In the genomic region with DNA sequence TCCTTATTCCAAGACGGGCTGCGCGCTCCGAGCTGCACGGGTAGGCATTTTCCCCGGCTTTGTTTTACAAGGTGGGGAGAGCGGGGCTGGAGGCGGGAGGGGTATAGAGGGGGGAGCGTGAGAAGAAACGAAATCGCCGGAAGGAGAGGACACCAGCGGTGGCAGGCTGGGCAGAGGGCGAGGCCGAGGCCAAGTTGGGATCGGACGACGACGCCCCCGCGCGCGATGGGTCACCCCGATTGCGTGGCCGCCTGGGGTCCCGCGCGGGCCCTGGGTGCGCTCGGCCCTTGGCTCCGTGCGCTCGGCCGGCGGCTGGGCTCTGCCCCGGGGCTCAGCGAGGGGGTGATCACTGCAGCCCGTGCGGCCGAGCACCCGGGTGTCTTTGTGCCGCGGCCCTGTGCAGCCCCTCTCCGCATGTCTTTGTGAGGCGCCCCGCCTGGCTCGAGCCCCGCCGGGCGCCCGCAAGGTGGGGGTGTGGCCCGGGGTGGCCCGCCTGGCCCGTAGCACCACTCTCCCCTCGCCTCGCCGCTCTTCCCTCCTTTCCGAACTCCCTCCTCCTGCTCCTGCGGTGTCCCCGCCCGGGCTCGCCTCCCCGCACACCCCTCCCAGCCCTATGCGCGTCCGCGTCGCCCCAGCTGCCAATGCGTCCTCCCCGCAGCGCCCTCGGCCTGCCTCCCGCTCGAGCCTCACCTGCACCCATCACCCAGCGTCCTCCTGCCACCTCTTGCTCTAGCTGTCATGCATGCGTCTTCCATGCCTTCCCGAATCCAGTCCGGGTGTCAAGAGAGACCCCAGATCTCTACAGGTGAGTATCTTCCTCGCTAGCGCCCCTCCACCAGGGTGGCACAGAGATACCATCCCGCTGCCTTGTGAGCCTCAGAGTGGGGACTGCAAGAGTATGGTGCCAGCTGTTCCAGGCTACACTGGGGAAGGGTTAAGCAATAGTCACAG, we compare ENCODE assay signal across 9 mouse cellular contexts. TPM values are rescaled to one million over a fixed set of nuclear protein-coding genes. Genes with fewer than 3 reads are reported as not detected.
DNase-seq lines count a peak whose midpoint lies in the region; ATAC-seq lines count a peak whose summit lies in the region.
"Had no signal": no experiment of that assay in that cellular context is flagged by ENCODE, and none has a peak within 500 bp of the region (broad histone marks: within the 10 kb centered on the region; RNA-seq: fewer than 3 reads in every experiment).

No protein-coding gene starts in this region.

- peak overlapping the region; percentile 91 for H3K9ac ChIP-seq in hindbrain, embryonic 14.5 days
- peak overlapping the region; percentile 87 for H3K9ac ChIP-seq in midbrain, embryonic 13.5 days (replicated peaks)

- peaks cover 17% of the 10 kb centered on the region for H3K4me1 ChIP-seq in hindbrain, embryonic 14.5 days (replicated peaks; ENCODE audit: control insufficient read depth, insufficient read depth, low read length)
- peaks cover 17% of the 10 kb centered on the region for H3K4me1 ChIP-seq in limb, embryonic 10.5 days
- H3K4me1 ChIP-seq in midbrain, embryonic 13.5 days (replicated peaks): peaks cover 22% of the 10 kb centered on the region

- H3K27ac ChIP-seq in hindbrain, embryonic 14.5 days: peak overlapping the region; percentile 79
- H3K27ac ChIP-seq in limb, embryonic 10.5 days: peak overlapping the region; percentile 86
- H3K27ac ChIP-seq in midbrain, embryonic 13.5 days: peak overlapping the region; percentile 76

- peaks cover 7% of the 10 kb centered on the region; the same call in 1 of the 2 replicates for H3K36me3 ChIP-seq in hindbrain, embryonic 14.5 days (replicated peaks; ENCODE audit: control insufficient read depth, insufficient read depth)
- no peaks in the 10 kb centered on the region for H3K36me3 ChIP-seq in limb, embryonic 10.5 days
- peaks cover 8% of the 10 kb centered on the region for H3K36me3 ChIP-seq in midbrain, embryonic 13.5 days

- H3K27me3 ChIP-seq in hindbrain, embryonic 14.5 days (ENCODE audit: control insufficient read depth, insufficient read depth, low read length): no peaks in the 10 kb centered on the region
- H3K27me3 ChIP-seq in limb, embryonic 10.5 days (ENCODE audit: low read depth, poor library complexity, severe bottlenecking): peaks cover 63% of the 10 kb centered on the region
- peaks cover 10% of the 10 kb centered on the region; the same call in 1 of the 2 replicates for H3K27me3 ChIP-seq in midbrain, embryonic 13.5 days

- under 1% methylated on average over 81 of the region's 82 CpGs for WGBS in hindbrain, embryonic 14.5 days
- WGBS in limb, embryonic 10.5 days: under 1% methylated on average over 81 of the region's 82 CpGs
- under 1% methylated on average over 67 of the region's 82 CpGs for WGBS in midbrain, embryonic 13.5 days

- peak overlapping the region; percentile 87 for H3K4me2 ChIP-seq in hindbrain, embryonic 14.5 days (replicated peaks)
- peak overlapping the region; percentile 84 for H3K4me2 ChIP-seq in midbrain, embryonic 13.5 days (replicated peaks)

- H3K9me3 ChIP-seq in hindbrain, embryonic 14.5 days (ENCODE audit: control insufficient read depth, low read length): no peaks in the 10 kb centered on the region
- no peaks in the 10 kb centered on the region for H3K9me3 ChIP-seq in limb, embryonic 10.5 days (replicated peaks)
- no peaks in the 10 kb centered on the region for H3K9me3 ChIP-seq in midbrain, embryonic 13.5 days

- H3K4me3 ChIP-seq in hindbrain, embryonic 14.5 days (replicated peaks; ENCODE audit: low read length): peak overlapping the region; percentile 87
- H3K4me3 ChIP-seq in limb, embryonic 10.5 days: peak overlapping the region; percentile 72
- peak overlapping the region; percentile 73 for H3K4me3 ChIP-seq in midbrain, embryonic 13.5 days (replicated peaks)

- DNase-seq in gastrocnemius, adult 18-20 months (ENCODE audit: low spot score): peak; percentile 4
- no peak for DNase-seq in gastrocnemius, adult 8-10 months (ENCODE audit: low spot score in 2 of 2)
- peak; percentile 33 for DNase-seq in cerebellum, adult 11-12 months
- peak; percentile 52 for DNase-seq in hindbrain, embryonic 14.5 days (ENCODE audit: low spot score)
- DNase-seq in limb, embryonic 10.5 days (ENCODE audit: low spot score): peak; percentile 66
- peak; percentile 53 for DNase-seq in testis, postnatal 10 days (ENCODE audit: low spot score)

- ATAC-seq in frontal cortex, adult (ENCODE audit: low TSS enrichment): peak; percentile 74
- ATAC-seq in hindbrain, embryonic 14.5 days (ENCODE audit: low FRiP score): peak; percentile 84
- peak; percentile 86 for ATAC-seq in midbrain, embryonic 13.5 days

RNA-seq across cellular contexts. Expression of a gene that starts 58.5 kb away (rescaled TPM):
- 1 to 10 TPM; 1.2 to 1.9 TPM for total RNA-seq in gastrocnemius, adult 18-20 months (2021)
- total RNA-seq in gastrocnemius, adult 8-10 months (2022): 1 to 10 TPM; 1.1 to 1.6 (median 1.3) TPM
- 23.3 and 25.3 TPM in 2 replicates for polyA plus RNA-seq in hindbrain, embryonic 14.5 days (2014; fragmentation: Nextera tagmentation; extraction: Ambion mirVana)
- polyA plus RNA-seq in limb, embryonic 10.5 days (2016; fragmentation: Nextera tagmentation; extraction: Ambion mirVana): 0.72 and 1.9 TPM in 2 replicates
- polyA plus RNA-seq in midbrain, embryonic 13.5 days (2015; fragmentation: Nextera tagmentation; extraction: Ambion mirVana): 15.9 and 16.8 TPM in 2 replicates
- total RNA-seq: hematopoietic stem cell, adult 5-6 weeks had no signal

Comparison
In these comparisons a context has a peak if more than half of its experiments do, and no peak if none do; other contexts are left out.
1. DNase-seq: peak in gastrocnemius, adult 18-20 months (single experiment), cerebellum, adult 11-12 months (single experiment), hindbrain, embryonic 14.5 days (single experiment), limb, embryonic 10.5 days (single experiment) and testis, postnatal 10 days (single experiment); none in gastrocnemius, adult 8-10 months (0 of 2).
2. Peak in every context shown above with its lines, with median percentiles within 50 percentile points of each other: ATAC-seq, H3K27ac ChIP-seq and H3K4me3 ChIP-seq.